Mouse (Mus musculus) E14TG2a.4 (cell line): Measurements from ENCODE around the gene Hrh1.
"Not testable (repeated sequence)": the region's sequence is repeated elsewhere in the genome, so short reads cannot be mapped to it uniquely, and the experiment has no call there.

Experiments
- CTCF ChIP-seq: conservative IDR thresholded peaks from 2 replicates; pipeline ENCODE4 v1.5.1; 2014; ENCODE audit warnings: low read length
- NANOG ChIP-seq: IDR thresholded peaks from 2 replicates; pipeline ENCODE4 v1.6.1; 2014; ENCODE audit warnings: borderline replicate concordance, low read length, mixed read lengths

- TF ChIP-seq CTCF, NANOG: not testable (repeated sequence)
Measured at GRCm38 (mm10) chr6:114528709-114529108, 131.0 kb downstream of the Hrh1 start.
